Mouse (Mus musculus) CH12.LX (cell line): ENCODE measurements around the gene Shisal2b. TPM values are rescaled to one million over a fixed set of nuclear protein-coding genes. Genes with fewer than 3 reads are reported as not detected.

ENCODE experiments used
- DNase-seq: peaks from one replicate; pipeline ENCODE4 v3.0.0-alpha.2; 2013; ENCODE audit errors: extremely low read depth
- H3K27ac ChIP-seq: 2 replicates; pipeline ENCODE4 v1.5.1; 2012; ENCODE audit warnings: low read depth, mild to moderate bottlenecking, control low read depth, moderate library complexity; ENCODE audit not compliant: insufficient read depth
- H3K27me3 ChIP-seq: replicated peaks from 2 replicates; pipeline ENCODE3; 2012; ENCODE audit warnings: inconsistent platforms
- H3K36me3 ChIP-seq, 2 experiments: replicated peaks in 1 of 2; 2 replicates each; pipeline versions ENCODE3 to v1.6.1; 2012; ENCODE audit warnings: inconsistent platforms in 1 of 2, low read length in 1 of 2, mild to moderate bottlenecking in 1 of 2, mixed read lengths in 1 of 2, moderate library complexity in 1 of 2; ENCODE audit not compliant: control insufficient read depth in 1 of 2, insufficient read depth in 1 of 2
- H3K4me1 ChIP-seq, 2 experiments: 2 replicates each; pipeline ENCODE4 v1.6.1; 2012; ENCODE audit warnings: inconsistent platforms in 1 of 2, moderate library complexity in 1 of 2; ENCODE audit not compliant: insufficient read depth in 2 of 2, control insufficient read depth in 1 of 2
- H3K4me2 ChIP-seq: 2 replicates; pipeline ENCODE4 v1.6.1; 2012; ENCODE audit warnings: low read depth, mild to moderate bottlenecking, control low read depth; ENCODE audit not compliant: poor library complexity, insufficient read depth, severe bottlenecking
- H3K4me3 ChIP-seq, 3 experiments: fragments of 150-350 bp in 1 of 3; sonication (generic) in 1 of 3; replicated peaks in 1 of 3; 2 replicates each; pipeline versions ENCODE3 to v1.5.1; 2011 to 2012; ENCODE audit warnings: low read depth in 2 of 3, low read length in 2 of 3, mild to moderate bottlenecking in 2 of 3, moderate library complexity in 2 of 3, control low read depth in 1 of 3, improper control_type of control experiment in 1 of 3, inconsistent platforms in 1 of 3, mixed read lengths in 1 of 3; ENCODE audit not compliant: poor library complexity in 1 of 3
- H3K79me2 ChIP-seq: replicated peaks from 2 replicates; pipeline ENCODE4 v1.6.1; 2012; ENCODE audit warnings: mild to moderate bottlenecking, moderate library complexity; ENCODE audit not compliant: control insufficient read depth, poor library complexity, insufficient read depth, severe bottlenecking; ENCODE audit errors: extremely low read depth
- H3K9ac ChIP-seq: 2 replicates; pipeline ENCODE4 v1.6.1; 2012; ENCODE audit warnings: low read depth, mild to moderate bottlenecking, control low read depth, moderate library complexity; ENCODE audit not compliant: insufficient read depth
- H3K9me3 ChIP-seq: replicated peaks from 2 replicates; pipeline ENCODE3; 2012; ENCODE audit warnings: low read length, inconsistent platforms, mixed read lengths
- BHLHE40 ChIP-seq: IDR thresholded peaks from 2 replicates; pipeline ENCODE4 v1.6.1; 2011; ENCODE audit warnings: mild to moderate bottlenecking, low read depth, low read length, improper control_type of control experiment
- CHD1 ChIP-seq: IDR thresholded peaks from 2 replicates; pipeline ENCODE4 v1.6.1; 2012; ENCODE audit warnings: low read depth, low read length, improper control_type of control experiment, inconsistent platforms
- CTCF ChIP-seq, 2 experiments: IDR thresholded peaks in 1 of 2; conservative IDR thresholded peaks in 1 of 2; 2 replicates each; pipeline ENCODE4 v1.5.1; 2011 to 2012; ENCODE audit warnings: low read depth in 2 of 2, low read length in 2 of 2, improper control_type of control experiment in 1 of 2, inconsistent platforms in 1 of 2, mild to moderate bottlenecking in 1 of 2, moderate library complexity in 1 of 2
- E2F4 ChIP-seq: IDR thresholded peaks from 2 replicates; pipeline ENCODE4 v1.6.1; 2011; ENCODE audit warnings: low read depth, low read length, improper control_type of control experiment; ENCODE audit not compliant: insufficient replicate concordance
- ELF1 ChIP-seq: IDR thresholded peaks from 2 replicates; pipeline ENCODE4 v1.6.1; 2014; ENCODE audit warnings: low read depth, mild to moderate bottlenecking, inconsistent platforms, low read length, improper control_type of control experiment
- ETS1 ChIP-seq: conservative IDR thresholded peaks from 2 replicates; pipeline ENCODE4 v1.6.1; 2012; ENCODE audit warnings: low read depth, mild to moderate bottlenecking, inconsistent platforms, low read length, improper control_type of control experiment, moderate library complexity
- JUN ChIP-seq: IDR thresholded peaks from 2 replicates; pipeline ENCODE4 v1.6.1; 2011; ENCODE audit warnings: low read depth, mild to moderate bottlenecking, low read length, improper control_type of control experiment, moderate library complexity; ENCODE audit not compliant: insufficient read depth
- MAX ChIP-seq: IDR thresholded peaks from 2 replicates; pipeline ENCODE4 v1.6.1; 2011; ENCODE audit warnings: low read length, improper control_type of control experiment
- PAX5 ChIP-seq: IDR thresholded peaks from 2 replicates; pipeline ENCODE4 v1.6.1; 2012; ENCODE audit warnings: low read length, inconsistent platforms, mixed read lengths
- POLR2AphosphoS2 ChIP-seq: IDR thresholded peaks from 2 replicates; pipeline ENCODE4 v1.6.1; 2011; ENCODE audit warnings: low read depth, low read length, improper control_type of control experiment
- SIN3A ChIP-seq: IDR thresholded peaks from 2 replicates; pipeline ENCODE4 v1.6.1; 2012; ENCODE audit warnings: low read length, improper control_type of control experiment, inconsistent platforms
- SMC3 ChIP-seq: IDR thresholded peaks from 2 replicates; pipeline ENCODE4 v1.6.1; 2011; ENCODE audit warnings: low read depth, low read length, improper control_type of control experiment
- UBTF ChIP-seq: IDR thresholded peaks from 2 replicates; pipeline ENCODE4 v1.6.1; 2012; ENCODE audit warnings: low read depth, mild to moderate bottlenecking, inconsistent platforms, low read length, improper control_type of control experiment, moderate library complexity
- USF1 ChIP-seq: IDR thresholded peaks from 2 replicates; pipeline ENCODE4 v1.6.1; 2014; ENCODE audit warnings: low read depth, mild to moderate bottlenecking, inconsistent platforms, low read length, improper control_type of control experiment
- USF2 ChIP-seq: conservative IDR thresholded peaks from 2 replicates; pipeline ENCODE4 v1.6.1; 2011; ENCODE audit warnings: low read depth, low read length, improper control_type of control experiment
- ZC3H11A ChIP-seq: IDR thresholded peaks from 2 replicates; pipeline ENCODE4 v1.6.1; 2012; ENCODE audit warnings: low read depth, mild to moderate bottlenecking, inconsistent platforms, low read length, improper control_type of control experiment
- dilution Hi-C: fragments of 300-500 bp; cut with MboI; formaldehyde crosslinking; loops from 2 replicates; pipeline ENCODE4 v1.14.3; 2020; ENCODE audit warnings: low sequenced_read_pairs; ENCODE audit not compliant: extremely low pct_unique_long_range_greater_than_20kb, extremely low pct_ligation_motif_present
- in situ Hi-C: fragments of 300-500 bp; cut with MboI; formaldehyde crosslinking; loops from 3 replicates; pipeline ENCODE4 v1.14.3; 2019; ENCODE audit warnings: low sequenced_read_pairs, low pct_ligation_motif_present, low pct_unique_long_range_greater_than_20kb, mixed read lengths
- polyA plus RNA-seq: library from polyadenylated mRNA; unstranded; fragments of >175 nt; gene quantifications from 2 replicates; pipeline ENCODE4 v1.2.1, GENCODE M21; 2012; ENCODE audit warnings: low read depth; ENCODE audit not compliant: insufficient read length
- total RNA-seq, 2 experiments: library from RNA; depleted of rRNA; stranded (reverse); fragments of 300-350 nt in 1 of 2; fragments of >200 nt in 1 of 2; gene quantifications; 2 replicates each; pipeline ENCODE4 v1.2.3; 2012 to 2014

Gene Shisal2b
- total and polyA plus RNA-seq, 3 experiments: 0.17 TPM; not detected in 2

DNA sequence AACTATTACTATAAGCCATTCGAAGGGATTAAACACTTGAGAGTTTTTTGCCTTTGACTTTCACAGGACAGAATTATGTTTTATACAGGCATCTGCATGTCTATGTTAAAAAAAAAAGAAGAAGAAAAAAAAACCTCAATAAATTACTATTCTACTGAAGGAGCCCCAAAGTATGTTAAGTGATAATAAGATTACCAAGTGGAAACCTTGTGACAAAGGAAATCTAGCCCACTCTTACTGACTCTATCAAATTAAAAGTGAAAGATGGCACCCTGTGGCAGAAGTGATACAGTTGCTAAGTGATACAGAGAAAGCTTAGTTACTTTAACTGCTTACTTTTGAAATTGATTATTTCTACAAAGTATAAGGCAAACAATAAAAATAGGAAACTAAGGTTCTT, 41.8 kb downstream of the Shisal2b start:
- DNase-seq: no peak
- H3K4me1 ChIP-seq: peaks cover 5 to 72% of the 10 kb centered on the region in 2 experiments; a peak in 3 of 4 replicates

DNA sequence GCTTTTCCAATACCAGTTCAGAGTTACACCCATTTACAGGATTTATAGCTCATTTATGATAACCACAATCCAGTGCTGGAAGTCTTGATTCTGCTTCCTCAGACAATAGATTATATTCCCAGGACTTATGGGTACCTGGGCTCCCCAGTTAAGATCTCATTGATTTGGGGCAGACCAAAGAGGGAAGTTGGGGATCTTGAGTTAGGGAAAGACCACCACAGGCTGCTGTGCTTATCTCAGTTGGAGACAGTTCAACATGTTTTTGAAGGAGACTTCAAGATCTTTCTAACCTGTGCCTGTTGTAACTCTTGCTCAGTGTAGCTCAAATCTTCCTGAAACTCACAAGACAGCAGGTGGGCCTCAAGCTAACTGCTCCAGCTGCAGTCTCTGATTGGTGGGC, 42.5 kb downstream of the Shisal2b start:
- no peak for TF ChIP-seq JUN
- Histone ChIP-seq H3K4me1 (peaks cover 5 to 68% of the 10 kb centered on the region in 2 experiments; a peak in 3 of 4 replicates), H3K9me3 (no peaks in the 10 kb centered on the region), H3K27ac (no peak overlapping the region), H3K36me3 (peaks cover 3 to 39% of the 10 kb centered on the region in 2 experiments), H3K79me2 (peaks cover 16% of the 10 kb centered on the region), H3K4me3 (no peak overlapping the region), H3K27me3 (no peaks in the 10 kb centered on the region), H3K4me2 (no peak overlapping the region), H3K9ac (no peak overlapping the region)
- dilution Hi-C loops: no loop called here
- in situ Hi-C loops: no loop called here
- no peak for DNase-seq

More for the DNA sequence above, 41.8 kb downstream of the Shisal2b start:
- no peak overlapping the region for H3K9ac ChIP-seq
- H3K79me2 ChIP-seq: peaks cover 16% of the 10 kb centered on the region
- no peak for TF ChIP-seq USF1
- no peak for TF ChIP-seq CHD1
- no peak for TF ChIP-seq ETS1
- TF ChIP-seq E2F4: no peak
- TF ChIP-seq PAX5: no peak
- TF ChIP-seq ZC3H11A: no peak
- no peak for TF ChIP-seq CTCF (conservative IDR thresholded peaks at IDR 0.05 in 1 of 2, IDR thresholded peaks at IDR 0.05 in 1 of 2; ENCODE audit: low read depth in 2 of 2, low read length in 2 of 2)
- no peak for TF ChIP-seq POLR2AphosphoS2
- TF ChIP-seq SIN3A: no peak
- TF ChIP-seq MAX: no peak
- no peak for TF ChIP-seq UBTF
- TF ChIP-seq USF2: no peak
- no peak for TF ChIP-seq SMC3
- no peak for TF ChIP-seq BHLHE40
- TF ChIP-seq JUN: no peak
- TF ChIP-seq ELF1: no peak
- no peak overlapping the region for H3K4me2 ChIP-seq
- peaks cover 4 to 41% of the 10 kb centered on the region in 2 experiments for H3K36me3 ChIP-seq
- H3K9me3 ChIP-seq: peaks cover 1% of the 10 kb centered on the region
- in situ Hi-C loops: no loop called here
- dilution Hi-C loops: no loop called here
- H3K4me3 ChIP-seq: no peak overlapping the region
- H3K27ac ChIP-seq: no peak overlapping the region
- no peaks in the 10 kb centered on the region for H3K27me3 ChIP-seq
